Mouse (Mus musculus) layer of hippocampus, adult 8-10 months (tissue): Measurements from ENCODE around the gene Prtg. TPM values are rescaled to one million over a fixed set of nuclear protein-coding genes. Genes with fewer than 3 reads are reported as not detected.

Experiments used
- DNase-seq, 2 experiments: peaks; one replicate each; pipeline ENCODE4 v3.0.0; 2022; ENCODE audit warnings: low spot score in 2 of 2
- total RNA-seq, 4 experiments: library from RNA; stranded (reverse); gene quantifications; 2 replicates each; pipeline ENCODE4 v1.2.4; 2022

Prtg gene
- total RNA-seq, 4 experiments from 2014 or later = 2.2 to 2.9 (median 2.7) TPM

- DNase-seq = no peak
Measured at GRCm38 (mm10) chr9:72906693-72907103, 100.0 kb downstream of the Prtg start.

GRCm38 (mm10) chr9:72911381-72911780 lies 104.7 kb downstream of the Prtg start:
- no peak for DNase-seq

GRCm38 (mm10) chr9:72913551-72913950 lies 106.9 kb downstream of the Prtg start:
- DNase-seq = no peak

- DNase-seq = no peak
Measured at GRCm38 (mm10) chr9:72915728-72916127, 109.1 kb downstream of the Prtg start.

DNA sequence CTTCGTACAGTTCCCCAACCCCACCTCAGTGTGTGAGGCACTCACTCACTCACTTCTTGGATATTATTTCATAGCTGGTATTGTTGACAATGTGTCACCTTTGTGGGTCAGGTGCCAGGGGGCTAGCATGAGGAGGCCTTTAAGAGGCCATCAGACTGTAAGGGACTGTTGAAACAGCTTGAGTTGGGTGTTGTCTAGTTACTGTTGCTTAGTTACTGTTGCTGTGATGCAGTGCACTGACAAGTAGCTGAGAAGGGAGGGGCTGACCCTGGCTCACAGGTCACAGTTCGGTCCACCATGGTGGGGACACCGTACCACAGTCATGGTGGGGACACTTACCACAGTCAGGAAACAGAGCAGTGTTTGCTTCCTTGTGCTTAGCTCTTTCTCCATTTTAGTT lies 116.4 kb downstream of the Prtg start:
- DNase-seq = no peak

GRCm38 (mm10) chr9:72925021-72925934 lies 118.6 kb downstream of the Prtg start, which contains the start of gene Pygo1:
Gene Pygo1 (plus strand): TSS chr9:72925645.
- DNase-seq = peak in 1 of 2 experiments; percentile 44

DNA sequence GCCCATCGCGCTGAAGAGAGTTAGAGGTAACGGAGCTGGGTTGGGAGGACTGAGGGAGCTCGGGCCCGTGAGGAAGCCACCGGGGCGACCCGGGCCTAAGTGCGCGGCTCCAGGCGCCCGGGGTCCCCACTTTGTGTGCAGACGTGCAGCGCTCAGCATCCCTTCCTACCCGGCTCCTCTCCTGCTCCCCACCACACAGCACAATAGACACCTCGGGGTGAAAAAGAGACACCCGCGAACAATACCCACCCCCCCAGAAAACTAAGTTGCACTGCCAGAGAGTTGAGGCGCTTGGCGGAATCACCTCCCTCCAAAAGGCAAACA lies 119.2 kb downstream of the Prtg start:
- DNase-seq = no peak

- peak; percentile 73 to 74 for DNase-seq
Measured at GRCm38 (mm10) chr9:72931166-72931790, 124.6 kb downstream of the Prtg start.

GRCm38 (mm10) chr9:72935309-72935708 lies 128.6 kb downstream of the Prtg start:
- DNase-seq = no peak

DNA sequence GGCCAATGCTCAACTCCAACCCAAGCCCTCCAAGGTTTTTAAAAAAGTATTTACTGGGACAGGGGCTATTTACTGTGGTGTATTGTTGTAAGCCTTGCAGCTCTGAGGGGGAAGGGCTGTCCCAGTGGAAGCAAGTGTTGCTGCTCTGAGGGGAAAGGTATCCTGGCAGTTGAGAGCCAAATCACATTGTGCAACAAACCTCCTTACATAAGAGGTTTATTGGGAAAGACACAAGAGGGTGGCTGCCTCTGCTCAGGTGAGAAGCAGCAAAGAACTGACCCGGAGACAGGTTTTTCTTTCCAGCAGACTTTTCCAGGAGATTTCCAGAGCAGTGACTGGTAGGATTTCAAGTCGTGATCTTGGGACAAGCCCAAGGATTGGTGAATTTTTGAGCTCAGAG lies 129.6 kb downstream of the Prtg start:
- DNase-seq = no peak

DNA sequence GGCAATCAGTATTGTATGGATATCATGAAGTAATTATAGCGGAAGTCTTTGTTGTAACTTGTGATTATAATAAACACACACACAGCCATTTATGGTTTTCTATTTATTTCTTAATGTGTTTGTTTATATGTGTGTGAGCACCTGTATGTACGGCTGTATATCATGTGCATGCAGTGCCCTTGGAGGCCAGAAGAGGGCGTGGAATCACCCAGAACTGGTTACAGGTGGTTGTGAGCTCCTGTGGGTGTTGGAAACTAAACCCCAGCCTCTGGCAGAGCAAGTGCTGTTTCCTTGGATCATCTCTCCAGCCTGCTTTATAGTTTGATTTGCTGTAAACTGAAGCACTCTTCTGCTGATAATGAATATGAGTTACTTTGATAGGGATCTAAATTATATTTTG lies 136.8 kb downstream of the Prtg start:
- DNase-seq = no peak

GRCm38 (mm10) chr9:72944286-72944685 lies 137.6 kb downstream of the Prtg start:
- no peak for DNase-seq

DNA sequence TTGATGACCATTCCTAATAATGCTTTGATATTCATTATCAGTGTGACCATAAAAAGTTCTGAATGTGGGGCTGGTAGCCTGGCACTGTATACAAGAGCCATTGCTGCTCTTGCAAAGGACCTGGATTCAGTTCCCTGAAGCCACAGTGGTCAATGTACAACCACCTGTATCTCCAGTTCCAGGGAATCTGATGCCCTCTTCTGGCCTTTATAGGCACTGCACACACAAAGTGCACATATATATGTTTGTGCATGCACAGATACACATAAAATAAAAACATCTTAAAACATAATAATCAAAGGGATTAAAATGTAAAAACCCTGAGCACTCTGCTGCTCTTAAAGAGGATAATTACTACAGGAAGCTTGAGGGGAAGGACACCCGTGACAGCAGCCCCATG lies 140.3 kb downstream of the Prtg start:
- DNase-seq = no peak

DNA sequence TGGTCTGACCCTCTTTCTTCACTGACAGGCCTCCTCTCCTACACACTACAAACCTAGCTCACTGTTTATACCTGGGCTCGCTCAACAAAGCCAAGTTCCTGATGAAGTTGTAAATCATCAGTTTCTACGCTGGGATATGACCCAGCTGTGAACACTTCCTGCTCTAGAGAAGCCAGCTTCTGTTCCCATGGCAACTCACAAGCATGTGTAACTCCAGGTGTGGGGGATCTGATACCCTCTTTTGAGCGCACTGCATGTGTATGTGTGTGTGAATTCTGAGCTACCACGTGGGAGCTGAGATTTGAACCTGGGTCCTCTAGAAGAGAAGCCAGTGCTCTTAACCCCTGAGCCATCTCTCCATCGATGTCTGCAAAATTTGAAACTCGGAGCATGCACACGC lies 142.9 kb downstream of the Prtg start:
- no peak for DNase-seq

- DNase-seq = no peak
Measured at GRCm38 (mm10) chr9:72954746-72955145, 148.1 kb downstream of the Prtg start.

DNA sequence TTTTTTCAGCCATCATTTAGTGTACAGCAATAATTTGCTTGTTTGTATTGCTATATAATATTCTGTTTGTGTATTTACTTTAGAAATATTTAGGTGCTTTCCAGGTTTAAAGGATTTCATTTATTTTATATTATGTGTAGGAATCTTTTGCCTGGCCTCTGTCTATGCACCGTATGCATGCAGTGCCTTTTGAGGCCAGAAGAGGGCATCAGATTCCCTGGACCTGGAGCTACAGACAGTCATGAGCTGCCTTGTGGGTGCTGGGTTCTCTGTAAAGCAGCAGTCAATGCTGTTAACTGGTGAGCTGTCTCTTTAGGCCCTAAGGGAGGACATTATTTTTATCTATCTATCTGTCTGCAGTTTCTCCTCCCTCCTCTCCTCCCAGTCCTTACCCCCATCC lies 148.9 kb downstream of the Prtg start:
- peak in 1 of 2 experiments; percentile 35 for DNase-seq

- peak; percentile 63 to 65 for DNase-seq
Measured at GRCm38 (mm10) chr9:72958521-72959450, 152.1 kb downstream of the Prtg start, which contains the start of the genes Dyx1c1 and Gm44503. Gene Dyx1c1 (plus strand): TSS chr9:72958785. Gene Gm44503 (plus strand): TSS chr9:72958852.

GRCm38 (mm10) chr9:72961346-72961745 lies 154.7 kb downstream of the Prtg start:
- no peak for DNase-seq

DNA sequence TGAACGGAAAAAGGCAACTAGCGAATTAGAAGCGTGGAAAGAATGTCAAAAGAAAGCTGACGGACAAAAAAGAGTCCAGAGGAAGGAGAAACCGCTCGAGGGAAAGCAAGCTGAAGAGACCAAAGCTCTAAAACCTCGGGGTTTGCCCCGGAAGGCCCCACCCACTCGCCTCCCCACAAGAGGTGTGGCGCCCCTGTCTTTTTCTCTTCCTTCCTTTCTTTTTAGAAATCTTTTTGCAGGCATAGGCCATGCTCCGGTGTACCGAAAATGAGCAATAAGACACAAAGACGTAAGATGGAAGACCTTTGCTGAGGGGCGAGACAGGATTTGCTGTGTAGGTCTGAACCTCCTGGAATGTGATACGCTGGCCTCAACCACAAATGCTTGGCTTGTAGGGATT lies 155.3 kb downstream of the Prtg start:
- DNase-seq = no peak
